Mouse (Mus musculus) heart, embryonic 14.5 days (tissue): ENCODE measurements at regions not wholly inside any gene's neighbourhood (a gene's known extent, or its start where the extent isn't known, plus 50 kb on each side); places are given as distances from the start of the nearest gene placed in this dataset.

Experiments
- ATAC-seq: fragments of 200-750 bp; cut with Nextera tagmentation; 2 replicates; pipeline ENCODE4 v1.8.0; 2017; ENCODE audit warnings: low read depth, moderate TSS enrichment; ENCODE audit not compliant: insufficient number of reproducible peaks, insufficient read depth, low FRiP score
- H3K27ac ChIP-seq, 2 experiments: fragments of 200-500 bp in 1 of 2; fragments of 300-500 bp in 1 of 2; sonication (generic) in 1 of 2; replicated peaks in 1 of 2; 2 replicates each; pipeline ENCODE4 v1.5.1; 2012 to 2014; ENCODE audit warnings: low read depth in 2 of 2, low read length in 2 of 2, control low read depth in 1 of 2, mild to moderate bottlenecking in 1 of 2, mixed read lengths in 1 of 2; ENCODE audit not compliant: control insufficient read depth in 1 of 2, insufficient read depth in 1 of 2
- H3K27me3 ChIP-seq: fragments of 300-500 bp; sonication (generic); 2 replicates; pipeline ENCODE4 v1.6.1; 2014; ENCODE audit warnings: mild to moderate bottlenecking, low read length, control low read depth; ENCODE audit not compliant: control insufficient read depth, insufficient read depth
- H3K36me3 ChIP-seq: fragments of 300-500 bp; sonication (generic); 2 replicates; pipeline ENCODE4 v1.6.1; 2014; ENCODE audit warnings: mild to moderate bottlenecking, control low read depth, low read length, mixed read lengths; ENCODE audit not compliant: control insufficient read depth, insufficient read depth
- H3K4me1 ChIP-seq, 2 experiments: fragments of 200-500 bp in 1 of 2; fragments of 300-500 bp in 1 of 2; sonication (generic) in 1 of 2; 2 replicates each; pipeline ENCODE4 v1.6.1; 2012 to 2014; ENCODE audit warnings: low read length in 2 of 2, control low read depth in 1 of 2, mixed read lengths in 1 of 2; ENCODE audit not compliant: control insufficient read depth in 2 of 2, insufficient read depth in 2 of 2
- H3K4me2 ChIP-seq: fragments of 300-500 bp; sonication (generic); 2 replicates; pipeline ENCODE4 v1.6.1; 2014; ENCODE audit warnings: mild to moderate bottlenecking, low read length
- H3K4me3 ChIP-seq, 2 experiments: fragments of 200-500 bp in 1 of 2; fragments of 300-500 bp in 1 of 2; sonication (generic) in 1 of 2; 2 replicates each; pipeline ENCODE4 v1.5.1; 2012 to 2014; ENCODE audit warnings: low read length in 2 of 2, mild to moderate bottlenecking in 2 of 2, control low read depth in 1 of 2, low read depth in 1 of 2, moderate library complexity in 1 of 2; ENCODE audit not compliant: control insufficient read depth in 1 of 2, insufficient read depth in 1 of 2
- H3K9ac ChIP-seq: fragments of 300-500 bp; sonication (generic); 2 replicates; pipeline ENCODE4 v1.6.1; 2014; ENCODE audit warnings: mild to moderate bottlenecking, low read length
- H3K9me3 ChIP-seq: fragments of 300-500 bp; sonication (generic); 2 replicates; pipeline ENCODE4 v1.6.1; 2016; ENCODE audit warnings: low read length, control low read depth; ENCODE audit not compliant: control insufficient read depth
- WGBS: fragments of 180-500 bp; shearing (Covaris S2); extraction: QIAGEN DNeasy Blood & Tissue Kit; methylation state at CpG from one replicate; pipeline ENCODE4 v1.1.7; 2014; 5-methylcytosine and 5-hydroxymethylcytosine counted together

- Histone ChIP-seq H3K27me3 (no peaks in the 10 kb centered on the region), H3K4me2 (no peak overlapping the region), H3K27ac (no peak overlapping the region), H3K9ac (no peak overlapping the region), H3K36me3 (no peaks in the 10 kb centered on the region), H3K4me1 (no peaks in the 10 kb centered on the region), H3K9me3 (no peaks in the 10 kb centered on the region), H3K4me3 (no peak overlapping the region)
- ATAC-seq: no peak
- 53% methylated on average over 9 of the region's 9 CpGs for WGBS
Measured at GRCm38 (mm10) chr11:84612982-84613720, 87.8 kb upstream of the Lhx1 start.

GRCm38 (mm10) chr11:84611625-84611879 lies 86.2 kb upstream of the Lhx1 start:
- H3K4me3 ChIP-seq: no peak overlapping the region
- no peaks in the 10 kb centered on the region for H3K9me3 ChIP-seq
- 0 out of 2 replicates have a peak, but pooled peaks cover 4% of the 10 kb centered on the region for H3K27me3 ChIP-seq
- H3K9ac ChIP-seq: no peak overlapping the region
- 47% methylated on average over 4 of the region's 4 CpGs for WGBS
- no peak overlapping the region for H3K4me2 ChIP-seq
- no peaks in the 10 kb centered on the region for H3K4me1 ChIP-seq
- ATAC-seq: no peak
- no peaks in the 10 kb centered on the region for H3K36me3 ChIP-seq
- H3K27ac ChIP-seq: no peak overlapping the region

- WGBS: 74% methylated on average over 7 of the region's 7 CpGs
- H3K9ac ChIP-seq: no peak overlapping the region
- H3K27ac ChIP-seq: no peak overlapping the region
- H3K4me1 ChIP-seq: no peaks in the 10 kb centered on the region
- H3K36me3 ChIP-seq: no peaks in the 10 kb centered on the region
- H3K4me2 ChIP-seq: no peak overlapping the region
- H3K4me3 ChIP-seq: no peak overlapping the region
- H3K9me3 ChIP-seq: no peaks in the 10 kb centered on the region
- 0 out of 2 replicates have a peak, but pooled peaks cover 4% of the 10 kb centered on the region for H3K27me3 ChIP-seq
- no peak for ATAC-seq
Measured at GRCm38 (mm10) chr11:84610774-84611624, 85.7 kb upstream of the Lhx1 start.

GRCm38 (mm10) chr11:84604781-84605180 lies 79.4 kb upstream of the Lhx1 start:
- no peak for ATAC-seq
- H3K4me1 ChIP-seq: peaks cover 13 to 14% of the 10 kb centered on the region in 2 experiments
- WGBS: 9% methylated on average over 6 of the region's 6 CpGs
- no peak overlapping the region for H3K4me2 ChIP-seq
- no peaks in the 10 kb centered on the region for H3K36me3 ChIP-seq
- H3K9me3 ChIP-seq: no peaks in the 10 kb centered on the region
- 0 out of 2 replicates have a peak, but pooled peaks cover 4% of the 10 kb centered on the region for H3K27me3 ChIP-seq
- H3K9ac ChIP-seq: no peak overlapping the region
- H3K4me3 ChIP-seq: no peak overlapping the region
- no peak overlapping the region for H3K27ac ChIP-seq

- no peaks in the 10 kb centered on the region for H3K36me3 ChIP-seq
- peaks cover 6% of the 10 kb centered on the region in 2 experiments; a peak in 3 of 4 replicates for H3K4me1 ChIP-seq
- H3K27me3 ChIP-seq: peaks cover 12% of the 10 kb centered on the region; the same call in 1 of the 2 replicates
- no peak overlapping the region for H3K9ac ChIP-seq
- H3K4me3 ChIP-seq: no peak overlapping the region
- H3K9me3 ChIP-seq: no peaks in the 10 kb centered on the region
- ATAC-seq: no peak
- no peak overlapping the region for H3K27ac ChIP-seq
- WGBS: 64% methylated on average over 15 of the region's 15 CpGs
- no peak overlapping the region for H3K4me2 ChIP-seq
Measured at GRCm38 (mm10) chr11:84599267-84599841, 74.0 kb upstream of the Lhx1 start.

GRCm38 (mm10) chr11:84597572-84598295 lies 72.4 kb upstream of the Lhx1 start:
- no peak overlapping the region for H3K4me2 ChIP-seq
- H3K9me3 ChIP-seq: no peaks in the 10 kb centered on the region
- peaks cover 12% of the 10 kb centered on the region; the same call in 1 of the 2 replicates for H3K27me3 ChIP-seq
- peaks cover 0 to 2% of the 10 kb centered on the region in 2 experiments; a peak in 1 of 4 replicates for H3K4me1 ChIP-seq
- ATAC-seq: no peak
- no peaks in the 10 kb centered on the region for H3K36me3 ChIP-seq
- H3K4me3 ChIP-seq: no peak overlapping the region
- no peak overlapping the region for H3K27ac ChIP-seq
- no peak overlapping the region for H3K9ac ChIP-seq
- 75% methylated on average over 9 of the region's 9 CpGs for WGBS

- Histone ChIP-seq H3K36me3 (no peaks in the 10 kb centered on the region), H3K4me3 (no peak overlapping the region), H3K9ac (no peak overlapping the region), H3K27me3 (peaks cover 3% of the 10 kb centered on the region; the same call in 1 of the 2 replicates), H3K4me2 (no peak overlapping the region), H3K4me1 (no peaks in the 10 kb centered on the region; a peak in 1 of 4 replicates), H3K27ac (no peak overlapping the region), H3K9me3 (no peaks in the 10 kb centered on the region)
- ATAC-seq: no peak
- WGBS: 18% methylated on average over 6 of the region's 6 CpGs
Measured at GRCm38 (mm10) chr11:84592715-84593339, 67.5 kb upstream of the Lhx1 start.
